Mouse (Mus musculus) testis, postnatal 14 days (tissue): ENCODE data around the gene Nr1d1.
"Not testable (repeated sequence)": the region's sequence is repeated elsewhere in the genome, so short reads cannot be mapped to it uniquely, and the experiment has no call there.

Experiments used
- DNase-seq: peaks from one replicate; pipeline ENCODE4 v3.0.0; 2021; ENCODE audit warnings: low spot score

Gene Nr1d1

GRCm38 (mm10) chr11:98737220-98737619 is 37.9 kb downstream of the Nr1d1 start:
- DNase-seq = not testable (repeated sequence)

GRCm38 (mm10) chr11:98736176-98736575 is 39.0 kb downstream of the Nr1d1 start:
- DNase-seq = no peak

GRCm38 (mm10) chr11:98735111-98735510 is 40.0 kb downstream of the Nr1d1 start:
- no peak for DNase-seq

- DNase-seq = no peak
Observed at GRCm38 (mm10) chr11:98734020-98734419, 41.1 kb downstream of the Nr1d1 start.

- no peak for DNase-seq
Observed at GRCm38 (mm10) chr11:98731134-98731533, 44.0 kb downstream of the Nr1d1 start.

GRCm38 (mm10) chr11:98730727-98731126 is 44.4 kb downstream of the Nr1d1 start:
- no peak for DNase-seq

GRCm38 (mm10) chr11:98729119-98729588 is 46.0 kb downstream of the Nr1d1 start, which contains the start of gene Med24:
Gene Med24 (minus strand): TSS chr11:98729435.
- peak; percentile 91 for DNase-seq

- DNase-seq = no peak
Observed at GRCm38 (mm10) chr11:98725926-98726506, 49.1 kb downstream of the Nr1d1 start.

GRCm38 (mm10) chr11:98723098-98723497 is 52.0 kb downstream of the Nr1d1 start:
- no peak for DNase-seq

- peak; percentile 72 for DNase-seq
Observed at GRCm38 (mm10) chr11:98721458-98722226, 53.5 kb downstream of the Nr1d1 start.

- no peak for DNase-seq
Observed at GRCm38 (mm10) chr11:98720756-98721155, 54.4 kb downstream of the Nr1d1 start.
